Mouse (Mus musculus): Measurements from ENCODE around the gene Jrkl. TPM values are rescaled to one million over a fixed set of nuclear protein-coding genes. Genes with fewer than 3 reads are reported as not detected.

Jrkl gene
- polyA plus RNA-seq (2012; fragmentation: generic; extraction: Trizol) = under 1 TPM; 0.06 to 0.66 TPM

GRCm38 (mm10) chr9:13245481-13245880 is at the start of gene Jrkl:
Gene Jrkl, minus strand, starts transcription at chr9:13245829.

DNA sequence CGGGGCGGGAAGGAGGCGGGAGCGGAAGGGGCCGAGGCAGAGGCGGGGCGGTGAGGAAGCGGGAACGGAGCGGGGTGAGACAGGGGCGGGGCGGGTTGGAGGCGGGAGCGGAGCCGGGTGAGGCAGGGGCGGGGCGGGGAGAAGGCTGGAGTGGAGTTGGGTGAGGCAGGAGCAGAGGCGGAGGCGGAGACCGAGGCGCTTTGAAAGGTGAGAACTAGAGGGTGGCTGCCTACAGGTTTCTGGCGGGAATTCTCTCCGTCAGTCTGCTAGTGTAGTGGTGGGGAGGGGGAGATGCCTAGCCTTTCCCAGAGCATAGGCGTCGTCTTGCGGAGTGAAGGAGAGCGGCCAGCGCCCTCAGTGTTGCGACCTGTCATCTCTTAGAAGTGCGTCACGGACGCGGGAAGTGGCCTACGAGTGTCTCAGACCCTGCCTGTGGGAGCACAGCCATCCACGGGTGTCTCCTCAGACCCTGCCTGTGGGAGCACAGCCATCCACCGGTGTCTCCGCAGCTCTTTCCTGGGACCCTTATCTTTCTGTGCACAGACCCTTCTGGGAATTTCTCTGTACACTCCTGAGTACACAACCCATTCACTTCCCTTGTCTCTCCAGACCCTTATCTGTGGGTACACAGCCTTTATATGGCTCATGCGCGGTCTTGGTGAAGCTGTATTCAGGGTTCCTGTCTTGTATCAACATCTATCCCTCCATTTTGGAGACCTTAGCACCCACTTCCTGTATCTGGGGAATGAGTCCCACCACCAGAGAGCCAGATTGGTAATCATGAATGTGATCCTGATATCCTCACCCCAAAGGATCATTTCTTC is 1.4 kb upstream of the Jrkl start, which contains the start of gene Ccdc82:
Ccdc82 (plus strand) TSS at position 141 of the 824 bp plus-strand sequence.

Other genes with a start within 250 kb of the Jrkl start
- gene Ccdc82, start 1.1 kb upstream of the Jrkl start, polyA plus RNA-seq (2012; fragmentation: generic; extraction: Trizol) = 1 to 10 TPM in 1 of 2 experiments, under 1 TPM in 1; 0.11 to 2.4 TPM
- 1 to 10 TPM in 1 of 2 experiments, under 1 TPM in 1; 0.28 to 7.0 TPM for gene Maml2, start 52.1 kb upstream of the Jrkl start, polyA plus RNA-seq (2012; fragmentation: generic; extraction: Trizol)
- not detected for gene Gm17571, start 200.9 kb upstream of the Jrkl start, polyA plus RNA-seq (2012; fragmentation: generic; extraction: Trizol)